Mouse (Mus musculus) hindbrain, postnatal 0 days (tissue): ENCODE data around the gene Ptpdc1. TPM values are rescaled to one million over a fixed set of nuclear protein-coding genes. Genes with fewer than 3 reads are reported as not detected.

ENCODE experiments used
- ATAC-seq: fragments of 200-750 bp; cut with Nextera tagmentation; 2 replicates; pipeline ENCODE4 v1.8.0; 2017; ENCODE audit warnings: mild to moderate bottlenecking, moderate TSS enrichment, moderate library complexity
- DNase-seq: peaks from one replicate; pipeline ENCODE4 v3.0.0-alpha.2; 2015; ENCODE audit warnings: low spot score
- H3K27ac ChIP-seq: fragments of 300-500 bp; sonication (generic); 2 replicates; pipeline ENCODE4 v1.5.1; 2014; ENCODE audit warnings: mild to moderate bottlenecking
- H3K27me3 ChIP-seq: fragments of 300-500 bp; sonication (generic); 2 replicates; pipeline ENCODE4 v1.6.1; 2014; ENCODE audit warnings: low read length, mixed read lengths; ENCODE audit not compliant: insufficient read depth
- H3K36me3 ChIP-seq: fragments of 300-500 bp; sonication (generic); 2 replicates; pipeline ENCODE4 v1.6.1; 2014; ENCODE audit warnings: low read length, mixed read lengths; ENCODE audit not compliant: insufficient read depth
- H3K4me1 ChIP-seq: fragments of 300-500 bp; sonication (generic); 2 replicates; pipeline ENCODE4 v1.6.1; 2014; ENCODE audit warnings: antibody characterized with exemption, low read length, mixed read lengths; ENCODE audit not compliant: insufficient read depth
- H3K4me2 ChIP-seq: fragments of 300-500 bp; sonication (generic); 2 replicates; pipeline ENCODE4 v1.6.1; 2014; ENCODE audit warnings: low read depth, mild to moderate bottlenecking, low read length, moderate library complexity, mixed read lengths
- H3K4me3 ChIP-seq: fragments of 300-500 bp; sonication (generic); 2 replicates; pipeline ENCODE4 v1.5.1; 2014; ENCODE audit warnings: low read length
- H3K9ac ChIP-seq: fragments of 300-500 bp; sonication (generic); replicated peaks from 2 replicates; pipeline ENCODE4 v1.6.1; 2014; ENCODE audit warnings: mild to moderate bottlenecking, low read length, moderate library complexity, mixed read lengths
- H3K9me3 ChIP-seq: fragments of 300-500 bp; sonication (generic); 2 replicates; pipeline ENCODE4 v1.6.1; 2016; ENCODE audit warnings: low read length, mixed read lengths
- CTCF ChIP-seq: IDR thresholded peaks from 2 replicates; pipeline ENCODE4 v1.5.1; 2016; ENCODE audit warnings: antibody characterized with exemption, control low read depth, low read depth
- WGBS: fragments of 180-500 bp; shearing (Covaris S2); extraction: QIAGEN DNeasy Blood & Tissue Kit; methylation state at CpG from one replicate; pipeline ENCODE4 v1.1.7; 2014; 5-methylcytosine and 5-hydroxymethylcytosine counted together
- polyA plus RNA-seq: library from polyadenylated mRNA; unstranded; fragments of >200 nt; fragmentation: Nextera tagmentation; extraction: Ambion mirVana; gene quantifications from 2 replicates; pipeline ENCODE4 v1.2.1, GENCODE M21; 2015
- total RNA-seq: library from RNA; depleted of rRNA; stranded (reverse); fragments of >200 nt; gene quantifications from 2 replicates; pipeline ENCODE4 v1.2.3, GENCODE M21; 2014

The Ptpdc1 gene
- total and polyA plus RNA-seq, 2 experiments from 2014 or later, result 13.5 to 30.8 TPM

- Histone ChIP-seq H3K27me3 (no peaks in the 10 kb centered on the region), H3K4me3 (no peak overlapping the region), H3K4me2 (no peak overlapping the region), H3K9me3 (no peaks in the 10 kb centered on the region), H3K36me3 (peaks cover 6% of the 10 kb centered on the region; the same call in 1 of the 2 replicates), H3K27ac (no peak overlapping the region), H3K4me1 (no peaks in the 10 kb centered on the region), H3K9ac (no peak overlapping the region)
- ATAC-seq (no peak), DNase-seq (no peak)
- no peak for TF ChIP-seq CTCF
- 71% methylated on average over 5 of the region's 5 CpGs for WGBS
Observed at GRCm38 (mm10) chr13:48609106-48609505, 16.4 kb downstream of the Ptpdc1 start.

- no peak overlapping the region for H3K4me2 ChIP-seq
Observed at GRCm38 (mm10) chr13:48604591-48604990, 20.9 kb downstream of the Ptpdc1 start.

GRCm38 (mm10) chr13:48603296-48603695 is 22.2 kb downstream of the Ptpdc1 start:
- Histone ChIP-seq H3K27me3 (no peaks in the 10 kb centered on the region), H3K4me2 (no peak overlapping the region), H3K9me3 (no peaks in the 10 kb centered on the region), H3K36me3 (peaks cover 10% of the 10 kb centered on the region; the same call in 1 of the 2 replicates), H3K27ac (no peak overlapping the region), H3K4me1 (no peaks in the 10 kb centered on the region), H3K9ac (no peak overlapping the region), H3K4me3 (no peak overlapping the region)
- WGBS, result 87% methylated on average over 3 of the region's 3 CpGs
- no peak for ATAC-seq
- no peak for DNase-seq
- no peak for TF ChIP-seq CTCF

More at GRCm38 (mm10) chr13:48604591-48604990, 20.9 kb downstream of the Ptpdc1 start:
- no peaks in the 10 kb centered on the region for H3K9me3 ChIP-seq
- no peaks in the 10 kb centered on the region for H3K27me3 ChIP-seq
- ATAC-seq, result no peak
- no peak overlapping the region for H3K4me3 ChIP-seq
- TF ChIP-seq CTCF, result no peak
- H3K27ac ChIP-seq, result no peak overlapping the region
- DNase-seq, result no peak
- H3K4me1 ChIP-seq, result no peaks in the 10 kb centered on the region
- H3K9ac ChIP-seq, result no peak overlapping the region
- H3K36me3 ChIP-seq, result peaks cover 10% of the 10 kb centered on the region; the same call in 1 of the 2 replicates
- WGBS, result 84% methylated on average over 5 of the region's 5 CpGs

GRCm38 (mm10) chr13:48594605-48595004 is 30.9 kb downstream of the Ptpdc1 start:
- no peak overlapping the region for H3K9ac ChIP-seq

GRCm38 (mm10) chr13:48594031-48594430 is 31.4 kb downstream of the Ptpdc1 start:
- H3K9ac ChIP-seq, result no peak overlapping the region
- no peak overlapping the region for H3K4me3 ChIP-seq
- no peak for ATAC-seq
- H3K9me3 ChIP-seq, result no peaks in the 10 kb centered on the region
- DNase-seq, result no peak
- WGBS, result 31% methylated on average over 10 of the region's 10 CpGs
- no peaks in the 10 kb centered on the region for H3K27me3 ChIP-seq
- no peak for TF ChIP-seq CTCF
- H3K27ac ChIP-seq, result peak overlapping the region; percentile 70; the same call in 1 of the 2 replicates
- peaks cover 8% of the 10 kb centered on the region; the same call in 1 of the 2 replicates for H3K36me3 ChIP-seq
- H3K4me1 ChIP-seq, result no peaks in the 10 kb centered on the region; the same call in 1 of the 2 replicates
- H3K4me2 ChIP-seq, result no peak overlapping the region

More at GRCm38 (mm10) chr13:48594605-48595004, 30.9 kb downstream of the Ptpdc1 start:
- Histone ChIP-seq H3K36me3 (peaks cover 8% of the 10 kb centered on the region; the same call in 1 of the 2 replicates), H3K4me2 (no peak overlapping the region), H3K27me3 (no peaks in the 10 kb centered on the region), H3K9me3 (no peaks in the 10 kb centered on the region), H3K4me3 (no peak overlapping the region), H3K27ac (peak overlapping the region; percentile 70; the same call in 1 of the 2 replicates), H3K4me1 (no peaks in the 10 kb centered on the region; the same call in 1 of the 2 replicates)
- peak; percentile 62 for DNase-seq
- peak; percentile 83 for ATAC-seq
- WGBS, result 27% methylated on average over 7 of the region's 7 CpGs
- no peak for TF ChIP-seq CTCF

GRCm38 (mm10) chr13:48593181-48593580 is 32.3 kb downstream of the Ptpdc1 start:
- no peaks in the 10 kb centered on the region for H3K9me3 ChIP-seq
- H3K27me3 ChIP-seq, result no peaks in the 10 kb centered on the region
- no peak overlapping the region; the same call in 1 of the 2 replicates for H3K9ac ChIP-seq
- no peaks in the 10 kb centered on the region; the same call in 1 of the 2 replicates for H3K4me1 ChIP-seq
- peaks cover 12% of the 10 kb centered on the region; the same call in 1 of the 2 replicates for H3K36me3 ChIP-seq
- peak overlapping the region; percentile 41 for H3K4me2 ChIP-seq
- H3K4me3 ChIP-seq, result peak overlapping the region; percentile 19
- H3K27ac ChIP-seq, result peak overlapping the region; percentile 84
- ATAC-seq (peak; percentile 95), DNase-seq (peak; percentile 82)
- WGBS, result 16% methylated on average over 15 of the region's 15 CpGs
- TF ChIP-seq CTCF, result no peak

- H3K27me3 ChIP-seq, result no peaks in the 10 kb centered on the region
- peak; percentile 44 for TF ChIP-seq CTCF
- DNase-seq, result no peak
- ATAC-seq, result no peak
- no peaks in the 10 kb centered on the region for H3K9me3 ChIP-seq
- peaks cover 27% of the 10 kb centered on the region for H3K36me3 ChIP-seq
- no peak overlapping the region for H3K9ac ChIP-seq
- no peak overlapping the region for H3K4me3 ChIP-seq
- H3K4me1 ChIP-seq, result no peaks in the 10 kb centered on the region; the same call in 1 of the 2 replicates
- no peak overlapping the region for H3K4me2 ChIP-seq
- H3K27ac ChIP-seq, result no peak overlapping the region
Observed at GRCm38 (mm10) chr13:48590743-48591142, 34.7 kb downstream of the Ptpdc1 start.
